Mouse (Mus musculus) R1 (cell line): ENCODE data around the gene Dcun1d2.

Experiments used
- DNase-seq: peaks from one replicate; pipeline ENCODE4 v3.0.0-alpha.2; 2018; ENCODE audit warnings: low read depth, low spot score

Dcun1d2 gene

GRCm38 (mm10) chr8:13206290-13206689 lies 81.6 kb downstream of the Dcun1d2 start:
- peak; percentile 85 for DNase-seq
